ENCODE assay signal across 12 mouse cellular contexts in genomic region chr8:92743108-92743507, GRCm38 (mm10).
DNase-seq lines count a peak whose midpoint lies in the region; ATAC-seq and TF ChIP-seq lines count a peak whose summit lies in the region.
"Had no signal": no experiment of that assay in that cellular context is flagged by ENCODE, and none has a peak within 500 bp of the region (broad histone marks: within the 10 kb centered on the region; RNA-seq: fewer than 3 reads in every experiment).

No protein-coding gene starts in this region.

- H3K36me3 ChIP-seq in midbrain, embryonic 10.5 days = no peaks in the 10 kb centered on the region
- no peaks in the 10 kb centered on the region for H3K36me3 ChIP-seq in midbrain, postnatal 0 days (ENCODE audit: insufficient read depth, low read length)
- no peaks in the 10 kb centered on the region for H3K36me3 ChIP-seq in forebrain, embryonic 10.5 days (replicated peaks)
- H3K36me3 ChIP-seq in hindbrain, embryonic 14.5 days (replicated peaks; ENCODE audit: control insufficient read depth, insufficient read depth) = no peaks in the 10 kb centered on the region
- H3K36me3 ChIP-seq: embryonic facial prominence, embryonic 10.5 days had no signal

- DNase-seq in midbrain, embryonic 10.5 days (ENCODE audit: low spot score) = no peak
- DNase-seq in midbrain, postnatal 0 days (ENCODE audit: low spot score) = no peak
- no peak for DNase-seq in forebrain, embryonic 10.5 days (ENCODE audit: extremely low spot score, low spot score)
- no peak for DNase-seq in hindbrain, embryonic 14.5 days (ENCODE audit: low spot score)
- DNase-seq in heart, adult 8-10 months (ENCODE audit: low spot score) = no peak
- DNase-seq in cerebellum, adult 9-10 months = no peak
- DNase-seq in left cerebral cortex, adult 2 months (ENCODE audit: extremely low spot score in 1 of 2, low spot score in 2 of 2) = no peak
- DNase-seq: cerebellum, adult 11-12 months; liver; lung, embryonic 14.5 days; thymus, postnatal 4 days had no signal

- H3K27ac ChIP-seq in midbrain, embryonic 10.5 days (replicated peaks) = peak overlapping the region; percentile 83
- no peak overlapping the region for H3K27ac ChIP-seq in midbrain, postnatal 0 days (ENCODE audit: low read depth, low read length)
- H3K27ac ChIP-seq in forebrain, embryonic 10.5 days = peak overlapping the region; percentile 56
- no peak overlapping the region for H3K27ac ChIP-seq in hindbrain, embryonic 14.5 days
- H3K27ac ChIP-seq in left cerebral cortex, adult 2 months = no peak overlapping the region
- H3K27ac ChIP-seq: embryonic facial prominence, embryonic 10.5 days had no signal

- ATAC-seq in midbrain, postnatal 0 days (ENCODE audit: low FRiP score) = no peak
- no peak for ATAC-seq in hindbrain, embryonic 14.5 days (ENCODE audit: low FRiP score)

- no peak overlapping the region for H3K9ac ChIP-seq in midbrain, postnatal 0 days (replicated peaks; ENCODE audit: low read length, poor library complexity, severe bottlenecking)
- H3K9ac ChIP-seq in hindbrain, embryonic 14.5 days = no peak overlapping the region
- H3K9ac ChIP-seq: lung, embryonic 14.5 days had no signal

- H3K4me3 ChIP-seq in midbrain, embryonic 10.5 days = no peak overlapping the region
- no peak overlapping the region for H3K4me3 ChIP-seq in midbrain, postnatal 0 days (ENCODE audit: low read depth, low read length)
- no peak overlapping the region for H3K4me3 ChIP-seq in forebrain, embryonic 10.5 days
- H3K4me3 ChIP-seq in hindbrain, embryonic 14.5 days (replicated peaks; ENCODE audit: low read length) = no peak overlapping the region
- H3K4me3 ChIP-seq in left cerebral cortex, adult 2 months = no peak overlapping the region
- H3K4me3 ChIP-seq: embryonic facial prominence, embryonic 10.5 days had no signal

- H3K4me1 ChIP-seq in midbrain, embryonic 10.5 days = peaks cover 86% of the 10 kb centered on the region
- peaks cover 10% of the 10 kb centered on the region; the same call in 1 of the 2 replicates for H3K4me1 ChIP-seq in midbrain, postnatal 0 days (ENCODE audit: insufficient read depth, low read length)
- peaks cover 59% of the 10 kb centered on the region for H3K4me1 ChIP-seq in forebrain, embryonic 10.5 days
- H3K4me1 ChIP-seq in hindbrain, embryonic 14.5 days (replicated peaks; ENCODE audit: control insufficient read depth, insufficient read depth, low read length) = peaks cover 13% of the 10 kb centered on the region

- TF ChIP-seq CTCF in midbrain, postnatal 0 days (IDR thresholded peaks at IDR 0.05) = no peak
- TF ChIP-seq CTCF in left cerebral cortex, adult 2 months (IDR thresholded peaks at IDR 0.05) = no peak

- WGBS in midbrain, embryonic 10.5 days = 26% methylated on average over 12 of the region's 12 CpGs
- 19% methylated on average over 12 of the region's 12 CpGs for WGBS in midbrain, postnatal 0 days
- WGBS in forebrain, embryonic 10.5 days = 40% methylated on average over 12 of the region's 12 CpGs
- 10% methylated on average over 12 of the region's 12 CpGs for WGBS in hindbrain, embryonic 14.5 days

- no peak overlapping the region for H3K4me2 ChIP-seq in midbrain, postnatal 0 days (ENCODE audit: low read depth, low read length, poor library complexity, severe bottlenecking)
- H3K4me2 ChIP-seq in hindbrain, embryonic 14.5 days (replicated peaks) = 0 out of 2 replicates have a peak overlapping the region, but pooled peaks have one; percentile 3
- H3K4me2 ChIP-seq: lung, embryonic 14.5 days had no signal

- H3K9me3 ChIP-seq in midbrain, embryonic 10.5 days (replicated peaks) = no peaks in the 10 kb centered on the region
- no peaks in the 10 kb centered on the region for H3K9me3 ChIP-seq in midbrain, postnatal 0 days (ENCODE audit: low read length)
- no peaks in the 10 kb centered on the region for H3K9me3 ChIP-seq in forebrain, embryonic 10.5 days
- H3K9me3 ChIP-seq in hindbrain, embryonic 14.5 days (ENCODE audit: control insufficient read depth, low read length) = no peaks in the 10 kb centered on the region
- H3K9me3 ChIP-seq: embryonic facial prominence, embryonic 10.5 days had no signal

- peaks cover 47% of the 10 kb centered on the region for H3K27me3 ChIP-seq in midbrain, embryonic 10.5 days (ENCODE audit: low read depth, poor library complexity, severe bottlenecking)
- H3K27me3 ChIP-seq in midbrain, postnatal 0 days (ENCODE audit: insufficient read depth, low read length) = peaks cover 5% of the 10 kb centered on the region; the same call in 1 of the 2 replicates
- H3K27me3 ChIP-seq in forebrain, embryonic 10.5 days (ENCODE audit: poor library complexity, severe bottlenecking) = peaks cover 52% of the 10 kb centered on the region
- H3K27me3 ChIP-seq in hindbrain, embryonic 14.5 days (ENCODE audit: control insufficient read depth, insufficient read depth, low read length) = no peaks in the 10 kb centered on the region

- intact Hi-C loops in left cerebral cortex, adult 2 months (cut with DNase I) = no loop called here

Comparison
In these comparisons a context has a peak if more than half of its experiments do, and no peak if none do; other contexts are left out.
1. H3K27ac ChIP-seq: peak in midbrain, embryonic 10.5 days (single experiment) and forebrain, embryonic 10.5 days (single experiment); none in midbrain, postnatal 0 days (single experiment), hindbrain, embryonic 14.5 days (single experiment) and left cerebral cortex, adult 2 months (single experiment).